Mouse (Mus musculus): ENCODE data around the gene Zc3h18. TPM values are rescaled to one million over a fixed set of nuclear protein-coding genes. Genes with fewer than 3 reads are reported as not detected.
A peak's percentile ranks its signal among the peaks of the same experiment; 100 is the strongest.

Gene Zc3h18
- 35.2 and 35.3 TPM in 2 replicates for polyA plus RNA-seq (2012; ENCODE audit: insufficient read depth, insufficient read length, missing spikeins)

DNA sequence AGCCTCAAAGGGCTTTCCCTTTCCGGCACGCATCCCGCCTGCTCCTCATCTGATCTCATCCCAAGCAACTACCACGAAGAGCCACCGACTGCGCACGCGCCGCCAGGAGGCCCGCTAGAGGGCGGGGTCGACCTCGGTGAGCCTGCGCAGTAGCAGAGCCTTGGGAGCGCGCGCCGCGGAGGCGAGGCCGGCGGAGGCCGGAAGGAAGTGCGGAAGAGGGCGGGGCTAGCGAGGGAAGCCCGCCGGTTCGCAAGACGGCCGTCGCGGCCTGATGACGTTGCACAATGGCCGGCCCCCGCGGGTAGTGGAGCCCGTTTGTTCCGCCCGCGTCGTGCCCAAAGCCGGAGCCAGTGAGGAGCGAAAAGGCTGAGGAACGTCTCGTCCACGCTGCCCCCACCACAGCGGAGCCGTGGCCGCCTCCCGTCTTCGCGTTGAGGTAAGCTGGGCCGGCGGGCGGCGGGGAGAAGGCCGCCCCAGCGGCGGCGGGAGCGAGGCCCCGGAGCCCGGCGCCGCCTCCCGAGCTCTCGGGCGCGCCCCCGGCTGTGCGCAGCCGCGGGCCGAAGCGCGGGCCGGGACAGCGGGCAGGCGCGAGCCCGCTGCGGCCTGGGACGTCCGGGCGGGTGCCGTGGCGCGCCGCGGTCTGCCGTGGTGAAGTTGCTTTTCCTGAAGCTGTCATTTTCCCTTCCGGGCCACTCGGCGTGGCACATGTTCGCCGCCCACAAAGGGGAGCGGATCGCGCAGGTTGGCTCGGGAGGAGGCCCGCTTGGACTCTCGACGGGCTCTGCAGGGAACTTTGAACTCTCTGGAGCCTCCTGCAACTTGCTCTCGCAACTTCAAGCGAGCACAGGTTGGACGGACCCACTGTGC, at the start of gene Zc3h18:
Gene Zc3h18 (plus strand): TSS at position 245 of the 867 bp plus-strand sequence.
- Histone ChIP-seq H3K4me3 (ENCODE audit: insufficient read depth, low read length) (peak within 1 kb of the TSS; percentile 76), H3K4me1 (ENCODE audit: control insufficient read depth, insufficient read depth, low read length) (peaks cover 7% of the 10 kb centered on the region), H3K27ac (ENCODE audit: insufficient read depth, low read depth, low read length) (peak within 1 kb of the TSS; percentile 86)
- TF ChIP-seq CTCF (IDR thresholded peaks at IDR 0.05; ENCODE audit: low read depth, low read length) = no peak
- no peak for TF ChIP-seq POLR2A (IDR thresholded peaks at IDR 0.05; ENCODE audit: borderline replicate concordance, low read depth, low read length)

DNA sequence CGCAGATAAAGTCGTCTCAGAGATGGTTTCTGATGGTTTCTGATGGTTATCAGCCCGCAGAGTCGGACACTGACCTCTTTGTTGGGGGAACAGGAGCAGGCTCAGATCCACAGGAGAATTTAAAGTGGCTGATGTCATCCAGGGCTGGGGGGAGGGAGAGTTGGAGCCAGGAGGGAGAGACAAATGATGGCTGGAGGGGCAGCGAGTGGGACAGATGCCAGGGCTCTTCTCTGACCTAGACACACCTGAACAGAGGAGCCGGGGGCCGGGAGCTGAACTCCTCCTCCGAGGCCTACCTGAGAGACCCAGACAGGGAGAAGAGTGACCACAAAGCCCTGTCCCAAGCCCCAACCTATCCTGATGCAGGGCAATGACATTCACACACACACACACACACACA, 47.3 kb upstream of the Zc3h18 start:
- Histone ChIP-seq H3K4me1 (ENCODE audit: control insufficient read depth, insufficient read depth, low read length) (peaks cover 22% of the 10 kb centered on the region), H3K4me3 (ENCODE audit: insufficient read depth, low read length) (no peak overlapping the region), H3K27ac (ENCODE audit: insufficient read depth, low read depth, low read length) (no peak overlapping the region)
- TF ChIP-seq POLR2A (IDR thresholded peaks at IDR 0.05; ENCODE audit: borderline replicate concordance, low read depth, low read length) (no peak), CTCF (IDR thresholded peaks at IDR 0.05; ENCODE audit: low read depth, low read length) (no peak)

DNA sequence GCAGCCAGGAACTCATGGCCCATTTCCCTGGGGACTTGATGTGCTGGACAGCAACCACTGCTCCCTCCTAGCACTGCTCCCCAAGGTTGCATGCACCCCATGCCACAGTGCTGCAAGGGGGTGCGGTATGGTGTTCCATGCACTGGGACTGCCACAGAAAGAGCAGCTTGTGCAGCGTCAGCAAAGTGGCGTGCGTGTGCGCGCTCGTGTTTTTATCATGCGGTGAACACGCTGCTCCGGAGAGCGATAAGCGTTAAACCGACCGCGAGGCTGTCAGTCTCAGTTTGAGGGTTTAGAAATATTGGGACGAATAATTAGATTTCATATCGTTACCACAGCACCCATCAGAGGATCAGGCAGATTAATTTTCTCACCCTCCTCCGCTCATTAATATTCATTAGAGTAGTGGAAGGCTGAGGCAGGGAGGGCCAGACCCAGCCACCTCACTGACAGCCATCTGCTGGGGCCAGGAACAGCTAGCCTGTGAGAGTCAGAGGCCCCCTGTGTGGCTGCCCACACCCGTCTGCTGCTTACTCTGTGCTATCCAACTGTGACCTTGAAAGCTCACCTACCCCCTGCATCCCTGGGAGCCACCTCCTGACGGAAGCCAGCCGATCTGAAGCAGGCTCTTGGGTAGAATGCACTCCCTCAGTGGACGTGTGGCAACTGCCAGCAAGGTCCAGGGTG, 46.7 kb upstream of the Zc3h18 start:
- Histone ChIP-seq H3K4me3 (ENCODE audit: insufficient read depth, low read length) (no peak overlapping the region), H3K27ac (ENCODE audit: insufficient read depth, low read depth, low read length) (no peak overlapping the region), H3K4me1 (ENCODE audit: control insufficient read depth, insufficient read depth, low read length) (peaks cover 16% of the 10 kb centered on the region)
- TF ChIP-seq POLR2A (IDR thresholded peaks at IDR 0.05; ENCODE audit: borderline replicate concordance, low read depth, low read length) = no peak
- TF ChIP-seq CTCF (IDR thresholded peaks at IDR 0.05; ENCODE audit: low read depth, low read length) = no peak

DNA sequence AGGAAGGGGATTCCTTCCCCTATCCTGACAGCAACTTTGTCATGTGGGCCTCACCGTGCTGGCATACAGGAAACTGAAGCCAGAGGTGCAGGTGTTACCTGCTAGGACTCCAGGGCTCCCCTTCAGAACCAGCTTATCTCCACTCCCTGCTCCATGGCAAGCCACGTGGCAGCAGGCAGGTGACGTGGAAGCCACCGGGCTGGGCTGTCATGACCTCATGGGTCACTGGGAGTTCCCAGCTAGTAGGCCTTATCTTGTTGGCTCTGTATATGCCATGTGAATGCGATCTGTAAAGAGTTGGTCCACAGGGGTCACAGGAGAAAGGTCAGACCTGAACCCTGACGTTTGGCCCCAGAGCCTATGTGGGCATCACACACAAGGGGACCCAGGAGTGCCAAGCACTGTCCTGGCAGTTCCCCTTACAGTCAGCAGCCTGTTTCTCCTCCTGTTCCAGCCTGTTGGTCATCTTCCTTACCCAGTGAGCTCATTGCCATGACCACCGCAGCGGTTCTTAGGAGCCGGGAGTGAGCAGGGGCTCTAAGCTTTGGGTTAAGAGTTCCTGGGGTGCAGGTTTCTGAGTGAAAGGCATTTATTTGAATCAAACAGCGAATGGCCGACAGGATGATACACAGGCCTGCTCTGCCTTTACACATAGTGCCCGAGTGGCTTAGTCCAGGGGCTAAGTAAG, 45.8 kb upstream of the Zc3h18 start:
- TF ChIP-seq POLR2A (IDR thresholded peaks at IDR 0.05; ENCODE audit: borderline replicate concordance, low read depth, low read length) = no peak
- TF ChIP-seq CTCF (IDR thresholded peaks at IDR 0.05; ENCODE audit: low read depth, low read length) = no peak; the same call in 1 of the 2 replicates
- Histone ChIP-seq H3K4me3 (ENCODE audit: insufficient read depth, low read length) (no peak overlapping the region), H3K27ac (ENCODE audit: insufficient read depth, low read depth, low read length) (no peak overlapping the region), H3K4me1 (ENCODE audit: control insufficient read depth, insufficient read depth, low read length) (peaks cover 15% of the 10 kb centered on the region)

DNA sequence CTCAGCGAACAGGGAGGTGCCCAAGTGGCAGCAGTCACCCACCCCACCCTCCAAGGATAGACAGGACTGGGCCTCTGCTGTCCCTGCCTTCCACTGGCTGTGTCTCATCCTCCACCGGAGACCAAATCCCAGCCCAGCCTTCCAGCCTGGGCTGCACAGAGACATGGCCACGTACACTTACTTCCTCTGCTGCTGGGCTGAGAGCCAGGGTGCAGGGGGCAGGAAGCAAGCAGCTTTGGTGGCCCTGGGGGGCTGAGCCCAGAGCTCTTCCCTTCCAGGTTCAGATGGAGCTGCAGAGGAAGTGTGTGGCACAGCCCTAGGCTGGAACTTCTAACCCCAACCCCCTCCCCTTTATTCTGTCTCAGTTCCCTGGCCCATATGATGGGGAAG, 45.3 kb upstream of the Zc3h18 start:
- H3K27ac ChIP-seq (ENCODE audit: insufficient read depth, low read depth, low read length) = no peak overlapping the region
- H3K4me3 ChIP-seq (ENCODE audit: insufficient read depth, low read length) = no peak overlapping the region
- no peak for TF ChIP-seq POLR2A (IDR thresholded peaks at IDR 0.05; ENCODE audit: borderline replicate concordance, low read depth, low read length)
- no peak for TF ChIP-seq CTCF (IDR thresholded peaks at IDR 0.05; ENCODE audit: low read depth, low read length)
- H3K4me1 ChIP-seq (ENCODE audit: control insufficient read depth, insufficient read depth, low read length) = peaks cover 15% of the 10 kb centered on the region

DNA sequence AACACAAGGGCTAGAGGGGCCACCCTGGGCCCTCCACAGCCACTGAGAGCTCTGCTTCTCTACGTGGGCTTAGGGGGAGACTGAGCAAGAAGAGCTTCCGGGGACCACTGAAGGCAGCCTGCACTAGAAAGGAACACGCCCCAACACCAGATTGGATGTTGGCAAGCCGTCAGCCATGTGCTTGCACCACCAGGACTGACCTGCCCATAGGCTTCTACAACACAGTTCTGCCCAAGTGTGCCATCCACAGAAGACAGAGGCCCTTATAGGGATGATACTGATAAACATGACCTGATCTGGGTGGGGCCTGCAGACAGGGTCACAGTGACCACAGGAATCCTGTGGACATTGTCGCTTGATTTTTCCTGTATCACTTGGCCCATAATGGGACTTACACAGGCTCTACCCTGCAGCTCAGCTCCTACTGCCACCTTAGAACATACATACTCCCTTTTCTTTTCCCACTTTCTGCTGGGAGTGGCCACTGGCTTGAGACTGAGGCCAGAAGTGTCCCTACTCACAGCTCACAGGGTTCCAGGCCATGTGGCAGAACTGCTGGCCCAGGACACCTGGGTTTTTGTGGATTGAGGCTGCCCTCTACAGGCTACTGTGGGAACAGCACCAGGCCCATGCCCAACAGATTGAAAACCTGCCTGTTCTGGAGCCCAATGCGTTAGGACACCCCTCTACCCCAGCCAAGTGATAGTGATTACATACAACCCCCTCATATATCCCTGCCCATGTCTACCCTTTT, 43.5 kb upstream of the Zc3h18 start:
- Histone ChIP-seq H3K27ac (ENCODE audit: insufficient read depth, low read depth, low read length) (no peak overlapping the region), H3K4me3 (ENCODE audit: insufficient read depth, low read length) (no peak overlapping the region), H3K4me1 (ENCODE audit: control insufficient read depth, insufficient read depth, low read length) (peaks cover 15% of the 10 kb centered on the region)
- TF ChIP-seq CTCF (IDR thresholded peaks at IDR 0.05; ENCODE audit: low read depth, low read length) (peak; percentile 79), POLR2A (IDR thresholded peaks at IDR 0.05; ENCODE audit: borderline replicate concordance, low read depth, low read length) (no peak)

DNA sequence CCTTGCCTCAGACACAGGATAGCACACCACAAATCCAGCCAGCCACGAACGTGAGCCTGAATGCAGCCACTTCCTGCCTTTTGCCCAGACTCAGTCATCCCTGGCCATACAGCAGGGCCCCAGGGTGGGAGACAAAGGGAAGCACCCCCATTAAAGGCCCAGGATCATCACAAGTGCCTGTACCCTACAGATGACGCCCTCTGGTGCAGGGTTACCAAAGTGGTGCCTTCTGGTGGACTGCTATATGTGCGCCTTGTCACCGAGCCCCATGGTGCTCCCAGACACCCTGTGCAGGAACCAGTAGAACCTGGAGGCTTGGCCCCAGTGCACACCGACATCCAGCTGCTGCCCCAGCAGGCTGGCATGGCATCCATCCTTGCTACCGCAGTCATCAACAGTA, 42.9 kb upstream of the Zc3h18 start:
- Histone ChIP-seq H3K4me3 (ENCODE audit: insufficient read depth, low read length) (no peak overlapping the region), H3K4me1 (ENCODE audit: control insufficient read depth, insufficient read depth, low read length) (peaks cover 15% of the 10 kb centered on the region), H3K27ac (ENCODE audit: insufficient read depth, low read depth, low read length) (no peak overlapping the region)
- TF ChIP-seq CTCF (IDR thresholded peaks at IDR 0.05; ENCODE audit: low read depth, low read length) = no peak; the same call in 1 of the 2 replicates
- no peak for TF ChIP-seq POLR2A (IDR thresholded peaks at IDR 0.05; ENCODE audit: borderline replicate concordance, low read depth, low read length)

DNA sequence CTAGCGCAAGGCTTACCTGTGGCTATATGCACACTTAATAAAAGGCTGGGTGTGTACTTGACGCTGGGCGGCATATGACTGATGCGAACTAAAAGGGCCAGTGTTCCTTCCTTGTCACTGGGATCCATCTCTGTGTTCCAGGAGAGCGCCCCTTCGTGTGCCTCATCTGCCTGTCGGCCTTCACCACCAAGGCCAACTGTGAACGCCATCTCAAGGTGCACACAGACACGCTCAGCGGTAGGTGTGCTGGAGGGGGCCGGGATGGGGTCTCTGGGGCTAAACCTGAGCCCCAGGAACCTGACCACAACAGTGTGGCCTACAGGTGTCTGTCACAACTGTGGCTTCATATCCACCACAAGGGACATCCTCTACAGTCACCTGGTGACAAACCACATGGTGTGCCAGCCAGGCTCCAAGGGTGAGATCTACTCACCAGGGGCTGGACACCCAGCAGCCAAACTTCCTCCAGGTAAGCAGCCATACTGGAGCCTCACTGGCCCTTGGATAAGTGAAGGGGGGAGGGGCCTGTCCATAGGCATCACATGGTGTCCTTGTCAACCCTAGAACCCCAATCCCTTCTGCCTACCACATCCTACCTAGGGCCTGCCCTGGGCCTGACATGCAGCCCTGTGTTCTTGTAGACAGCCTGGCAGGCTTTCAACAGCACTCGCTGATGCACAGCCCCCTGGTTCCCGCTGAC, 41.5 kb upstream of the Zc3h18 start:
- Histone ChIP-seq H3K4me1 (ENCODE audit: control insufficient read depth, insufficient read depth, low read length) (peaks cover 15% of the 10 kb centered on the region), H3K27ac (ENCODE audit: insufficient read depth, low read depth, low read length) (no peak overlapping the region), H3K4me3 (ENCODE audit: insufficient read depth, low read length) (no peak overlapping the region)
- TF ChIP-seq CTCF (IDR thresholded peaks at IDR 0.05; ENCODE audit: low read depth, low read length) (no peak), POLR2A (IDR thresholded peaks at IDR 0.05; ENCODE audit: borderline replicate concordance, low read depth, low read length) (no peak)
